Mouse (Mus musculus) neutrophil, adult 5-6 weeks (primary cell): ENCODE measurements around the gene Plxna3. TPM values are rescaled to one million over a fixed set of nuclear protein-coding genes. Genes with fewer than 3 reads are reported as not detected.
"Not testable (repeated sequence)": the region's sequence is repeated elsewhere in the genome, so short reads cannot be mapped to it uniquely, and the experiment has no call there.

Experiments
- ATAC-seq: fragments of 151-379, 151-347 bp; 2 replicates; pipeline ENCODE4 v1.8.0; 2017; ENCODE audit warnings: mild to moderate bottlenecking, moderate TSS enrichment; ENCODE audit not compliant: insufficient number of reproducible peaks, poor library complexity, low FRiP score, severe bottlenecking; ENCODE audit errors: extremely low read depth
- total RNA-seq: library from RNA; stranded (forward); fragments of 200-1000 nt; gene quantifications from 2 replicates; pipeline ENCODE4 v1.2.3, GENCODE M21; 2017

The Plxna3 gene
- total RNA-seq, 1 experiment from 2014 or later = 2.9 TPM

DNA sequence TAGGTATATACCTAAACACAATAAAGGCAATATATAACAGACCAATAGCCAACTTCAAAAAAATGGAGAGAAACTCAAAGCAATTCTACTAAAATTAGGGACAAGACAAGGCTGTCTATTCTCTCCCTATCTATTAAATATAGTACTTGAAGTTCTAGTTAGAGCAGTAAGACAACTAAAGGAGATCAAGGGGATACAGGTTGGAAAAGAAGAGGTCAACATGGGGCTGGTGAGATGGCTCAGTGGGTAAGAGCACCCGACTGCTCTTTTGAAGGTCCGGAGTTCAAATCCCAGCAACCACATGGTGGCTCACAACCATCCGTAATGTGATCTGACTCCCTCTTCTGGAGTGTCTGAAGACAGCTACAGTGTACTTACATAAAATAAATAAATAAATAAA is 28.2 kb downstream of the Plxna3 start:
- not testable (repeated sequence) for ATAC-seq

DNA sequence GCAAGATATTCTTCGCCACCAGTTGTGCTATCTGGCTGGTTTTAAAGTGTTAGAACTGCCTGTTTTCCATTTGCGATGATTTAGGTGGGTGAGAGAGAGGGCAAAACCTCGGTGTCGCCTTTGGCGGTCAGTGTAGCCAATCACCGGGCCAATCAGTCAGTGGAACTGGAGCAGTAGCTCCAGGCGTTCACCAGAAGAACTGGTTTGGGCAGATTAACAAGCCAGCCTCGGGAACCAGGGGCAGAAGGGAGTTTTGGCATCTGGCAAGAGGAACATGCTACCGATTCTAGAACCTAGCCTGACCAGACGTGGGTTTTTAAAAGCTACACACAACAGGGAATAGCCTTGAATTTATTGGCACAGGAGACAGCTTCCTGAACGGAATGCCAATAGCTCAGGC is 30.3 kb downstream of the Plxna3 start:
- no peak for ATAC-seq

DNA sequence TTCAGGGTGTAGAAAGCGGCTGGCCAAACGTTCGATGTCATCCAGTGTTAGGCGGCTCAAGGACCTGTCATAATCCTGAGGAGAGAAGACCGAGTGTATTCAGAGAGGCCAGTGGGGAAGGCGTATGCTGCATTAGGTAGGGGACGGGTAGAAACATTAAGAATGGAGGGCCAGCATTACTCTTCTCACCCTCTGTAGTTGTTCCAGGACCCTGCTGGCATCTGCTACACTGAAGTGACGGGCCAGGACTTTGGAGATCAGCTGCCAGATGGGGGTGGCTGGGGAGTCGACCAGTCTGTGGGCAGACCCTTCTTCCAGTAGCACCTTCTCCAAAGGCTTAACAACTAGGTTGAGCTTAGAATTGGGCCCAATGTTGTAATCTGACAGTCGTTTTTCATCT is 38.6 kb downstream of the Plxna3 start:
- ATAC-seq = no peak

DNA sequence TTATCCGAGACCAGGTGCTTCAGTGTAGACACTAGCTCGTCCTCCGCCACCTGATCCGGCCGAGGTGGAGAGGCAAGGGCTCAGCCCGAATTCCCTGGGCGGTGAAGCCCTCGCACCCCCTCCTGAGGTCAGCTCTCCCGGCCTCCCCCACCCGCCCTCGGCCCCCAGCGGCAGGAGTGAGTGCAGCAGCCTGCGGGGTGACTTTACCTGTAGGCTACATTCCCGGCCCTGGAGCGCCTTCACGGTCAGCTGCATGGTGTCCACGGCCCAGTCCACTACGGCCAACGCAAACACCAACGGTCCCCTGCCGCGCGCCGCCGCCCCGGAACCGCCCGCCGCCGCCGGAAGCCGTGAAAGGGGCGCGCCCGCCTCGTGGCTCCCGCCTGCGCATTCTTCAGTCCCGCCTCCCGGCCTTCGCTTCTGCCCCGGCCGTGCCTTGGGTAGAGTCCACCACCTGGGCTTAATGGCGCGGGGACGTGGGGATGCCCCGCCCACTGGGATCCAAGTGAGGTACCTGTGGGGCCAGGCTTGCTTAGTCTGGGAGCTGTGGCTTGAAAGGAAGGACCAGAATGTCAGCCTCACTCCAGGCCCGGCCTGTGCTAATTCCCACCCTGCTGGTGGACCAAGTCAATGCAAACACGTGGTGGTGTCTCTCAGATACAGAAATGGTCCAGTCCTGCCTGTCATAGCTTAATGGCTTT is 39.5 kb downstream of the Plxna3 start:
- ATAC-seq = peak; percentile 22; the same call in 1 of the 2 replicates

DNA sequence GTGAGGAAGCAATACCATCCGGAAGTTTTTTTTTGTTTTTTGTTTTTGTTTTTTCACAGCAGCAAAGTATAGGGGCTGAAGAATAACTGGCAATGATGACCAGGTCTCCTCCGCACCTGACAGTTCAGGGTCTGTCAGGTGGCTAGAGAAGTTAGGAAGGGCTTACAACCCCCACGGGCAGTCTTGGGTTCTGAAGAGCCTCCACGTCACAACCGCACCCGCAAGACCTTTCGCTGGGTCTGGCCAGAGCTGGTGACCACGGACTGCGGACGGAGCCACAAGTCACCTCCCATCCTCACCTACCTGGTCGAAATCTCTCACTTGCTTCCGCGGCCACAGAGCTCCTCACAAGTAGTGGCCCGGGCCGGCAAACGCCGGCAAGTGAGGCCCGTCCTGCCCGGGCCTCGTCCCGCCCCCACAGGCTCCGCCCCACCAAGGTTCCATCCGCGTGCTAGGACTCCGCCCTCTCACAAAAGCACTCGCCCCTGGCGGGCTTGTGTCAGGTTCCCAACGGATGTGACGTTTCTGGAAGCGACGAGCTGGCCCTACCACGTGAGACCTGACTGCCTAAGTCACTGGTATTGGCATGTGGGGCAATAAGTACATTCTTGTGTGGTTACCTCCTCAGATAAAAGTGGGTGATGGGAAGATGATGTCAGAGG is 44.2 kb downstream of the Plxna3 start, which contains the start of the genes Ubl4a and Slc10a3:
TSS of gene Ubl4a (minus strand) at position 331 of the 662 bp plus-strand sequence.
TSS of gene Slc10a3 (minus strand) at position 462 of the 662 bp plus-strand sequence.
- ATAC-seq = peak; percentile 97

DNA sequence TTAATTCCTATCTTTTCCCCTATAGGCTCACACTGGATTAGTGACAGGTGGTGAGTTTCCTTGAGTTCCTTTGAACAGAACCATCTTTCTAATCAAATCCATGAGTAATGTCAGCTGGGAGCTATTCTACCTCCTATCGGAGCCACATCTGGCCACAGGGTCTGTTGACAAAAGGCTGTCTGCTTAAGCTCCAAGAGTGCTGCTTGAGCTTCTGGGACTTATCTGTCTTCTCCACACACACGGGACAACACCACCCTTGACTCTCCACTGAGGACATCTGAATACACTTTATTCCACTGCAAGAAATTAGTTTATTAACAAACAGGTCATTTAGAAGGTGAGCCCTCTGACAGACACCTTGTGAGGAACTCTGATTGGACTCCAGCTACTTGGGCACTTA is 55.6 kb downstream of the Plxna3 start:
- ATAC-seq = no peak

DNA sequence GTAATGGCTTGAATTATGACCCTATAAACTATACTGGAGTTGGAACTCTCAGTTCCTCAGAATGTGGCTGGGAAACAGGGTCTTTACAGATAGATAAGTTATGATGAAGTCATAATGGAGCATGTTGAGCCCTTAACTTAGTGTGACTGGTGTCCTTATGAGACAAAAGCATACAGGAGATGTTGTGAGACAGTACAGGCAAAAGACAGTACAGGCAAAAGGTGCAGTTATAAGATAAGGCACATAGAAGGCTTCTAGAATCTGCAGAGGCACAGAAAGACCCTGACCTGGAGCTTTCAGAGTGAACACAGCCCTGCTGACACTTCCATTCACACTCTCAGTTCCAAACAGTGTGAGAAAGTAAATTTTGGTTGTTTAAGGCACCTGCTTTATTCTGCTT is 59.3 kb downstream of the Plxna3 start:
- ATAC-seq = no peak

DNA sequence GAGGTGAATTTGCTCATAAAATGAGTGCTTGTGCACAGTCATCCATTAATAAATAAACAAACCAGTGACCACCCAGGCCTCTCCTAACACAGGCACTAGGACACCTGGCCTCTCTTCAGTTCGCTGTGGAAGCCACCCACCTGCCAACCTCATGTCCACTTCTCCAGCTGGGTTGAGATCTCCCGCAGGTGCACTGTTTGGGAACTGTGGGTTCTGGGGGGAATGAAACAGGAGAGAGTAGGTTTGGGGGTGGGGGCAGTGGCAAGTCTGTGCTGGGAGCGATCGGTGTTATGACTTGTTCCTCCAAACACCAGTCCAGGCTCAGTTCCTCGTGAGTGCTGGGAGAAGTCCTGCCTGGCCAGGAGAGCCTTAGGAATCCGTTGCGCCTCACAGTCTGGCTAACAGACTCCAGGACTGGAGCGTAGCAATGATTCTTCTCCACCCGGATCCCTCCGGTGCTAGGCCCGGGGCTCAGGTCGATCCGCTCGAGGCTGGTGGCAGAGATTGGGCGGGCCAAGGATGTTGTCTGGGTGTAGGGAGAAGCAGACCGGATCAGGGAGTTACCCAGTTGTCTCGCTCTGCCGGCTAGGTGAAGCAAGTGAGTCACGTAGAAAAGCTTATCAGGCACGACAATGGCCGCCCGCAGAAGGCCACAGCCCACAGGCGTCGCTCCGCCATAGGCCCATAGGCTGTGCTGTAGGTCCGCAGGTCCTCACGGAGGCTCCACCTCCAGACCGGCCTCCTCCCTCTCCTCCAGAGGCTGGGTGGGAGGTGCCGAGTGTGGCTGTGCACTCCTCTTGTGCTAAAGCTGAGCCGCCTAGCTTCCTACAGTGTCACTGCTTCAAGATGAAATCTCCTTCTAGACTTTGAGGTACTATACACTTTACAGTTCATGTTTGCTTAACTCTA is 63.9 kb downstream of the Plxna3 start, which contains the start of the genes Fam3a and Ikbkg:
TSS of gene Fam3a (minus strand) at position 738 of the 909 bp plus-strand sequence.
TSS of gene Ikbkg (plus strand) at position 756 of the 909 bp plus-strand sequence.
- ATAC-seq = peak; percentile 100

Other genes starting within 250 kb of the Plxna3 start
- not detected in 2 replicates for gene Opn1mw, start 201.6 kb upstream of the Plxna3 start, total RNA-seq
- gene Mecp2, start 193.7 kb upstream of the Plxna3 start, total RNA-seq = 27.6 and 28.6 TPM in 2 replicates
- gene Tex28, start 161.2 kb upstream of the Plxna3 start, total RNA-seq = not detected in 2 replicates
- 0.35 and 0.49 TPM in 2 replicates for gene Tktl1, start 151.8 kb upstream of the Plxna3 start, total RNA-seq
- gene Flna, start 79.2 kb upstream of the Plxna3 start, total RNA-seq = 1,056 and 1,114 TPM in 2 replicates
- 61.5 and 63.0 TPM in 2 replicates for gene Emd, start 74.4 kb upstream of the Plxna3 start, total RNA-seq
- gene Rpl10, start 58.3 kb upstream of the Plxna3 start, total RNA-seq = 816 and 927 TPM in 2 replicates
- 124 and 125 TPM in 2 replicates for gene Taz, start 47.2 kb upstream of the Plxna3 start, total RNA-seq
- gene Dnase1l1, start 46.7 kb upstream of the Plxna3 start, total RNA-seq = 31.2 and 32.5 TPM in 2 replicates
- 400 and 416 TPM in 2 replicates for gene Atp6ap1, start 32.0 kb upstream of the Plxna3 start, total RNA-seq
- 256 and 284 TPM in 2 replicates for gene Gdi1, start 24.1 kb upstream of the Plxna3 start, total RNA-seq
- gene Fam50a, start 16.0 kb upstream of the Plxna3 start, total RNA-seq = 85.7 and 97.0 TPM in 2 replicates
- 3.6 and 4.5 TPM in 2 replicates for gene Lage3, start 24.6 kb downstream of the Plxna3 start, total RNA-seq
- gene Ubl4a, start 44.2 kb downstream of the Plxna3 start, total RNA-seq = 7.8 and 7.9 TPM in 2 replicates
- 12.9 and 14.2 TPM in 2 replicates for gene Slc10a3, start 44.3 kb downstream of the Plxna3 start, total RNA-seq
- gene Fam3a, start 64.2 kb downstream of the Plxna3 start, total RNA-seq = 22.6 and 27.9 TPM in 2 replicates
- gene Ikbkg, start 64.2 kb downstream of the Plxna3 start, total RNA-seq = 48.4 and 59.4 TPM in 2 replicates
- 95.0 and 103 TPM in 2 replicates for gene G6pdx, start 100.1 kb downstream of the Plxna3 start, total RNA-seq
- gene Gm6880, start 152.3 kb downstream of the Plxna3 start, total RNA-seq = not detected in 2 replicates
- not detected in 2 replicates for gene Olfr1326-ps1, start 245.8 kb downstream of the Plxna3 start, total RNA-seq